Mouse (Mus musculus) limb, embryonic 14.5 days (tissue): ENCODE measurements around the gene Cdh22. TPM values are rescaled to one million over a fixed set of nuclear protein-coding genes. Genes with fewer than 3 reads are reported as not detected.

Experiments
- ATAC-seq: fragments of 200-750 bp; cut with Nextera tagmentation; 2 replicates; pipeline ENCODE4 v1.8.0; 2017; ENCODE audit warnings: low read depth, moderate number of reproducible peaks, moderate TSS enrichment; ENCODE audit not compliant: low FRiP score
- DNase-seq: peaks from one replicate; pipeline ENCODE4 v3.0.0-alpha.2; 2015; ENCODE audit warnings: low spot score
- H3K27ac ChIP-seq: fragments of 300-500 bp; sonication (generic); replicated peaks from 2 replicates; pipeline ENCODE4 v1.5.1; 2014; ENCODE audit warnings: low read depth, mild to moderate bottlenecking, low read length, moderate library complexity, mixed read lengths
- H3K27me3 ChIP-seq: fragments of 300-500 bp; sonication (generic); 2 replicates; pipeline ENCODE4 v1.6.1; 2014; ENCODE audit warnings: low read length, mixed read lengths; ENCODE audit not compliant: control insufficient read depth, insufficient read depth
- H3K36me3 ChIP-seq: fragments of 300-500 bp; sonication (generic); 2 replicates; pipeline ENCODE4 v1.6.1; 2014; ENCODE audit warnings: mild to moderate bottlenecking, low read length, moderate library complexity, mixed read lengths; ENCODE audit not compliant: control insufficient read depth, insufficient read depth
- H3K4me1 ChIP-seq: fragments of 300-500 bp; sonication (generic); 2 replicates; pipeline ENCODE4 v1.6.1; 2014; ENCODE audit warnings: antibody characterized with exemption, low read length, mixed read lengths; ENCODE audit not compliant: control insufficient read depth, insufficient read depth
- H3K4me2 ChIP-seq: fragments of 300-500 bp; sonication (generic); replicated peaks from 2 replicates; pipeline ENCODE4 v1.6.1; 2014; ENCODE audit warnings: low read depth, mild to moderate bottlenecking, low read length, moderate library complexity; ENCODE audit not compliant: severe bottlenecking
- H3K4me3 ChIP-seq: fragments of 300-500 bp; sonication (generic); replicated peaks from 2 replicates; pipeline ENCODE4 v1.5.1; 2014; ENCODE audit warnings: low read length
- H3K9ac ChIP-seq: fragments of 300-500 bp; sonication (generic); 2 replicates; pipeline ENCODE4 v1.6.1; 2014; ENCODE audit warnings: mild to moderate bottlenecking, low read depth, low read length, moderate library complexity; ENCODE audit not compliant: severe bottlenecking
- H3K9me3 ChIP-seq: fragments of 300-500 bp; sonication (generic); 2 replicates; pipeline ENCODE4 v1.6.1; 2016; ENCODE audit warnings: low read length; ENCODE audit not compliant: control insufficient read depth
- POLR2A ChIP-seq: fragments of 200-500 bp; IDR thresholded peaks from 2 replicates; pipeline ENCODE4 v1.8.0; 2012; ENCODE audit warnings: inconsistent platforms, mild to moderate bottlenecking, moderate library complexity, borderline replicate concordance; ENCODE audit not compliant: insufficient read depth, insufficient read length; ENCODE audit errors: extremely low read depth
- WGBS: fragments of 180-500 bp; shearing (Covaris S2); extraction: QIAGEN DNeasy Blood & Tissue Kit; methylation state at CpG from one replicate; pipeline ENCODE4 v1.1.7; 2014; 5-methylcytosine and 5-hydroxymethylcytosine counted together
- polyA plus RNA-seq, 2 experiments: library from polyadenylated mRNA; depleted of rRNA in 1 of 2; stranded (reverse) in 1 of 2; unstranded in 1 of 2; fragments of >200 nt; fragmentation: Nextera tagmentation in 1 of 2; extraction: Ambion mirVana in 1 of 2; gene quantifications; 2 replicates each; pipeline versions ENCODE4 v1.2.1 to v1.2.3; 2012 to 2014

The Cdh22 gene
- polyA plus RNA-seq, 2 experiments: 0.30 to 0.40 TPM

DNA sequence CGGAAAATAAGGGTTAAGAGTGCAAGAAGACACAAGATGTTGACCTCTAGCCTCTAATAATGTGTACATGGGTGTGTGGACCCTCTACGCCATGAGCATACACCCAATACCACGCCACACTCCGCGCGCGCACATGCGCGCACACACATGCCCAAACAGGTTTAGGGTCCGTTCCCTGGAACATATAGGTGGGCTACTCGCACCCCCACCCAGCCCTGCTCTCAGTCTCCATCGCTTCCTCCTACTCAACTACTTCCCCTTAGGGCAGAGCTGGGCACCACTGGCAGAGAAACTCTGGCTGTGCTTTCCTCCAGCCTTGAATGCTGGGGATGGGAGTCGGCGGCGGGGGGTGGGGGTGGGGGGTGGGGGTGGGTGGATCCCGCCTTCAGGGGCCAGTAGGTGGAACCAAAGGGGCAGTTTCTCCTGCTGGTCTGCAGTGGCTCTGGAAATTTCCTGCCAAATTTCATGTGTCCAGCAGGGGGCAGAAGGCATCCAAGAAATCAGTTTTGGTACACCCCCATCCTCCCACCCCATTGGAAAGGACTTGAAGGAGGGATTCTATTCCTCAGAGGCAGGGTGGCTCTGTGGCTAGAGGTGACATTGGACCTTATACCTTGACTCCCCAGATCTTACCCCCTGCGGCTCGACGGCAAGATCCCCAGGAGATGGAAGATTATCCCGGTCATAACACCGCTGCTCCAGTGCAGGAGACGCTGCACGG lies 164.4 kb downstream of the Cdh22 start:
- H3K4me3 ChIP-seq: no peak overlapping the region
- TF ChIP-seq POLR2A: no peak
- no peak for ATAC-seq

DNA sequence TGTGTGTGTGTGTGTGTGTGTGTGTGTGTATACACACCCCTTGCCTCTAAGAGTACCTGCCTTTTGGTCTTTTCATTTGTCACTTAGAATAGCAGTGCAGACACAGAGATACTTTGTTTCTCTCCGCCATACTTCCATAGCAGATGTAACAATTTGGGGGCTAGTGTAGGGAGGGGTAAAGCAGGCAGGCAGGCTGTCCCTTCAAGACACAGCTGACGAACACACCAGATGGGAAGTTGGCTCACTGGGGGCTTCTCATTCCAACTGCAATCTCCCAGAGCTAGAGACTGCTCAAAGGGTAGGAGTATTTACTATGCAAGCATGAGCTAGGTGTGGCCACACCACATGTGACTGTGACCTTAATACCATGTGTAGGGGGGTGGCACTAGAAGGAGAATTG lies 165.8 kb downstream of the Cdh22 start:
- ATAC-seq: no peak
- Histone ChIP-seq H3K27me3 (no peaks in the 10 kb centered on the region), H3K36me3 (no peaks in the 10 kb centered on the region), H3K27ac (no peak overlapping the region), H3K9me3 (no peaks in the 10 kb centered on the region), H3K4me1 (peaks cover 3% of the 10 kb centered on the region; the same call in 1 of the 2 replicates), H3K4me3 (no peak overlapping the region), H3K4me2 (no peak overlapping the region), H3K9ac (no peak overlapping the region)
- 76% methylated on average over 2 of the region's 2 CpGs for WGBS
- DNase-seq: no peak
- TF ChIP-seq POLR2A: no peak

More for the DNA sequence above, 164.4 kb downstream of the Cdh22 start:
- peak overlapping the region; percentile 26 for H3K4me2 ChIP-seq
- H3K36me3 ChIP-seq: no peaks in the 10 kb centered on the region
- H3K9me3 ChIP-seq: no peaks in the 10 kb centered on the region
- H3K27ac ChIP-seq: no peak overlapping the region
- H3K4me1 ChIP-seq: peaks cover 3% of the 10 kb centered on the region; the same call in 1 of the 2 replicates
- peak; percentile 30 for DNase-seq
- WGBS: 19% methylated on average over 23 of the region's 23 CpGs
- no peak overlapping the region for H3K9ac ChIP-seq
- peaks cover 6% of the 10 kb centered on the region; the same call in 1 of the 2 replicates for H3K27me3 ChIP-seq

DNA sequence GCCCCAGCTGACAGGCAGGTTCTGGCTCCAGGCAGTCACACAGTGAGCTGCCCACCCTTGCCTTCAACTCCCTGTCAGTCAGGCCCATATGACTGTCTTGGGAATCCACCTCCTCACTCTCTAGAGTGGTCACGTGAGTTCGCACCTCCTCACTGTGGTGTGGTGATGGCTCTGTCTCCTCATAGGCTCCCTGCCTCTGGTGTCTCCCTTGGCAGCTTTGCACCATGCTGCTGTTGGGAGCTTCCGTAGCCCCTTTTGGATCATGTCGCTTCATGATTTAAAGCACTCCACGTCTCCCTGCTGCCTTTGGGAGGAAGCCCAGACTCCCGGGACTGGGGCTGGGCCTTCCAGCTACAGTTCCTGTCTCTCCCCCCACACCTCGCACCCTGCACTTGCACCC lies 170.2 kb downstream of the Cdh22 start:
- H3K27ac ChIP-seq: no peak overlapping the region
- H3K27me3 ChIP-seq: no peaks in the 10 kb centered on the region
- no peak for ATAC-seq
- 42% methylated on average over 7 of the region's 7 CpGs for WGBS
- no peak overlapping the region for H3K4me3 ChIP-seq
- H3K36me3 ChIP-seq: no peaks in the 10 kb centered on the region
- H3K9ac ChIP-seq: no peak overlapping the region
- DNase-seq: no peak
- TF ChIP-seq POLR2A: no peak
- no peak overlapping the region for H3K4me2 ChIP-seq
- no peaks in the 10 kb centered on the region for H3K4me1 ChIP-seq
- no peaks in the 10 kb centered on the region for H3K9me3 ChIP-seq

DNA sequence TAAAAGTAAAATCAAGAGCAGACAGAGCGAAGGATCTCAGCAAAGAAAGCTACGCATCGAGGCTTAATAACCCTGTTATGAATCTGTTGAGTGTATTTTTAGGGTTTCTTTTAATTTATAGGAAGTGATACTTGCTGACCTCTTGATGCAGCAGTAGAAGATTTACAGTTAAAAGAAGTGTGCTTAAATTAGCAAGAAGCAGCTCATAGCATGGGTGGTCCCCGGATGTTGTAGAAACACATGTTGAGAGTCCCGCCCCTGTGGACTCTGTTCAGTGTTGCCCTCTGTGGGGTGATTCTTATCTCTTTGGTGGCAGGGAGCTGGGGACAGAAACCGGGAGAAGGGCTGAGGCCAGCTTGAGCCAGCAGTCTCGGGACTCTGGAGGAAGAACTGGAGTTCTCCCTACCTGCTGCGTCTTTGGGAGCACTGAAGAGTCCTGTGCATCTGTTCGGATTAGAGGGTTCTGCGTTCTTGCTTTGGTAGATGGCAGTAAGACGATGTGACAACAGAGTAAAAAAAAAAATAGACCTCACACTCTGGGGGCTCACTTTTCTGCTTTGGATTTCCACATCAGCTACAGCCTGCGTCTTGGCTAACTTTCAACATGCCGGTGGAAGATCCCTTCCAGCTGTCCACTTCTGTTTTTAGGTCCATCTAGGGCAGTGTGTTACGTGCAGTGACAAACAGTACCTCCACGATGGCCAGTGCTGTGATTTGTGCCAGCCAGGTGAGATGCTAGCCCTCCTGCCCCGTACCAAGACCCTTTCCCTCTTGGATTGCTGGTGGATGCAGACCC lies 172.8 kb downstream of the Cdh22 start:
- H3K27me3 ChIP-seq: no peaks in the 10 kb centered on the region
- no peak overlapping the region for H3K9ac ChIP-seq
- TF ChIP-seq POLR2A: no peak
- ATAC-seq (no peak), DNase-seq (no peak)
- H3K9me3 ChIP-seq: no peaks in the 10 kb centered on the region
- H3K4me3 ChIP-seq: no peak overlapping the region
- H3K36me3 ChIP-seq: no peaks in the 10 kb centered on the region
- H3K4me1 ChIP-seq: no peaks in the 10 kb centered on the region
- WGBS: 79% methylated on average over 16 of the region's 16 CpGs
- H3K27ac ChIP-seq: no peak overlapping the region
- no peak overlapping the region for H3K4me2 ChIP-seq

Other genes with a start within 250 kb of the Cdh22 start
- 77.3 and 86.3 TPM in 2 replicates for gene Ncoa5, start 200.0 kb downstream of the Cdh22 start, polyA plus RNA-seq (2012; rRNA removed)
- 58.7 and 68.1 TPM in 2 replicates for gene Ncoa5, start 200.0 kb downstream of the Cdh22 start, polyA plus RNA-seq (2014; fragmentation: Nextera tagmentation; extraction: Ambion mirVana)
- gene Cd40, start 179.2 kb downstream of the Cdh22 start, polyA plus RNA-seq (2012; rRNA removed): 9.7 and 11.7 TPM in 2 replicates
- gene Cd40, start 179.2 kb downstream of the Cdh22 start, polyA plus RNA-seq (2014; fragmentation: Nextera tagmentation; extraction: Ambion mirVana): 7.4 and 9.1 TPM in 2 replicates
- gene 1700025C18Rik, start 144.1 kb downstream of the Cdh22 start, polyA plus RNA-seq (2012; rRNA removed): not detected in 2 replicates
- not detected in 2 replicates for gene 1700025C18Rik, start 144.1 kb downstream of the Cdh22 start, polyA plus RNA-seq (2014; fragmentation: Nextera tagmentation; extraction: Ambion mirVana)
- gene Slc35c2, start 53.0 kb upstream of the Cdh22 start, polyA plus RNA-seq (2012; rRNA removed): 54.2 and 74.3 TPM in 2 replicates
- gene Slc35c2, start 53.0 kb upstream of the Cdh22 start, polyA plus RNA-seq (2014; fragmentation: Nextera tagmentation; extraction: Ambion mirVana): 51.1 and 51.2 TPM in 2 replicates
- gene Elmo2, start 91.6 kb upstream of the Cdh22 start, polyA plus RNA-seq (2012; rRNA removed): 77.7 and 97.3 TPM in 2 replicates
- gene Elmo2, start 91.6 kb upstream of the Cdh22 start, polyA plus RNA-seq (2014; fragmentation: Nextera tagmentation; extraction: Ambion mirVana): 83.0 and 87.4 TPM in 2 replicates
- 0.46 and 0.49 TPM in 2 replicates for gene Zfp663, start 133.9 kb upstream of the Cdh22 start, polyA plus RNA-seq (2012; rRNA removed)
- 0.44 and 0.68 TPM in 2 replicates for gene Zfp663, start 133.9 kb upstream of the Cdh22 start, polyA plus RNA-seq (2014; fragmentation: Nextera tagmentation; extraction: Ambion mirVana)
- gene Zfp334, start 153.4 kb upstream of the Cdh22 start, polyA plus RNA-seq (2012; rRNA removed): 9.8 and 10.1 TPM in 2 replicates
- 8.6 and 10.8 TPM in 2 replicates for gene Zfp334, start 153.4 kb upstream of the Cdh22 start, polyA plus RNA-seq (2014; fragmentation: Nextera tagmentation; extraction: Ambion mirVana)
- gene Ocstamp, start 165.6 kb upstream of the Cdh22 start, polyA plus RNA-seq (2012; rRNA removed): 0.18 and 0.23 TPM in 2 replicates
- 0.10 and 0.28 TPM in 2 replicates for gene Ocstamp, start 165.6 kb upstream of the Cdh22 start, polyA plus RNA-seq (2014; fragmentation: Nextera tagmentation; extraction: Ambion mirVana)
- 0.23 and 0.31 TPM in 2 replicates for gene Slc13a3, start 238.4 kb upstream of the Cdh22 start, polyA plus RNA-seq (2012; rRNA removed)
- 0.26 and 0.47 TPM in 2 replicates for gene Slc13a3, start 238.4 kb upstream of the Cdh22 start, polyA plus RNA-seq (2014; fragmentation: Nextera tagmentation; extraction: Ambion mirVana)